Mouse (Mus musculus) embryonic facial prominence, embryonic 15.5 days (tissue): ENCODE results near the gene B4galnt2. TPM values are rescaled to one million over a fixed set of nuclear protein-coding genes. Genes with fewer than 3 reads are reported as not detected.
A peak's percentile ranks its signal among the peaks of the same experiment; 100 is the strongest.

Experiments
- ATAC-seq: fragments of 200-750 bp; cut with Nextera tagmentation; 2 replicates; pipeline ENCODE4 v1.8.0; 2017; ENCODE audit warnings: low read depth, moderate TSS enrichment; ENCODE audit not compliant: insufficient number of reproducible peaks, low FRiP score, low TSS enrichment
- H3K27ac ChIP-seq: fragments of 300-500 bp; sonication (generic); replicated peaks from 2 replicates; pipeline ENCODE4 v1.5.1; 2015; ENCODE audit warnings: mild to moderate bottlenecking, inconsistent platforms
- H3K27me3 ChIP-seq: fragments of 300-500 bp; sonication (generic); 2 replicates; pipeline ENCODE4 v1.6.1; 2015; ENCODE audit warnings: inconsistent platforms
- H3K36me3 ChIP-seq: fragments of 300-500 bp; sonication (generic); 2 replicates; pipeline ENCODE4 v1.6.1; 2015; ENCODE audit warnings: mild to moderate bottlenecking, inconsistent platforms
- H3K4me1 ChIP-seq: fragments of 300-500 bp; sonication (generic); 2 replicates; pipeline ENCODE4 v1.6.1; 2015; ENCODE audit warnings: inconsistent platforms
- H3K4me2 ChIP-seq: fragments of 300-500 bp; sonication (generic); replicated peaks from 2 replicates; pipeline ENCODE4 v1.6.1; 2015; ENCODE audit warnings: mild to moderate bottlenecking, inconsistent platforms
- H3K4me3 ChIP-seq: fragments of 300-500 bp; sonication (generic); replicated peaks from 2 replicates; pipeline ENCODE4 v1.5.1; 2015; ENCODE audit warnings: mild to moderate bottlenecking, inconsistent platforms
- H3K9ac ChIP-seq: fragments of 300-500 bp; sonication (generic); 2 replicates; pipeline ENCODE4 v1.6.1; 2015; ENCODE audit warnings: inconsistent platforms
- H3K9me3 ChIP-seq: fragments of 300-500 bp; sonication (generic); replicated peaks from 2 replicates; pipeline ENCODE4 v1.6.1; 2016; ENCODE audit warnings: inconsistent platforms
- WGBS: fragments of 180-500 bp; shearing (Covaris S2); methylation state at CpG from one replicate; pipeline ENCODE4 v1.1.7; 2015; 5-methylcytosine and 5-hydroxymethylcytosine counted together
- polyA plus RNA-seq: library from polyadenylated mRNA; unstranded; fragments of >200 nt; fragmentation: Nextera tagmentation; extraction: Ambion mirVana; gene quantifications from 2 replicates; pipeline ENCODE4 v1.2.1, GENCODE M21; 2015

Gene B4galnt2
- polyA plus RNA-seq, 1 experiment from 2014 or later, result 0.09 TPM

DNA sequence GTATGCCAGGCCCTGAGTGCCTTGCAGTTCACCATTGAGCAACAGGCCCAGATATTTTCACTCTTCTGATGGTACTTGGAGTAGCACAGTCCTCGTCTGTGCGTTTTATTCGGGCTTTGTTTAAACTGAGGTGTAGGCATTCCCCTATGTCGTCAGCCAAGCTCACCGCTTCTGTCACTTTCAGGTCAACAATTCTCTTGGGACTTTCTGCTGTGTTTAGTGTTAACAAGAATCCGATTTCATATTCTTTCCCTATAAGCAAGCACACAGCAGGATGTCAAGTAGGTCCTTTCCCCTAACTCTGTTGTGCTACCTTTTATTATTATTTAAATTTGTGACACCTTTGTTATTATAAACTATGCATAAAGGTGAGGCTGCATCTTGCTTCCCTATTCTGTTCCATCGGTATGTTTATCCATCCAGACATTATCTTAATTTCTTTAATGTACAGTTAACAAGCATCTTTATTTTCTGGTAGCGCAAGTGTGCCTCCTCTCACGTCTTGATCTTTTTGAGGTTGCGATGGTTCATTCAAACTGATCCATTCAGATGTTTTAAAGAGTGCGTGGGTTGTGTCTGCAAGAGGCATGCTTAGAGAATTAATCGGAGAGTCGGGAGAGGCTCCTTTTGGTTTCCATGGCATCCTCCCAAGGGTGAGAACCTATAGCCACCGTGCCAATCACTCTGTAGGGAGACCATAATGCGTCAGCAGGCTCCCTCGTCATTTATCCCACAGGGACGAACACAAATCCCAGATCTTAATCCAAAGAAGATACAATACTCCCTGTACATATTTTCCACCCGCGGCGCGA is 56.8 kb downstream of the B4galnt2 start:
- H3K4me3 ChIP-seq, result peak overlapping the region; percentile 63
- H3K4me1 ChIP-seq, result peaks cover 8% of the 10 kb centered on the region
- H3K27ac ChIP-seq, result peak overlapping the region; percentile 97
- H3K36me3 ChIP-seq, result no peaks in the 10 kb centered on the region
- no peaks in the 10 kb centered on the region for H3K27me3 ChIP-seq
- WGBS, result 19% methylated on average over 21 of the region's 21 CpGs
- H3K9ac ChIP-seq, result peak overlapping the region; percentile 66
- peak overlapping the region; percentile 84 for H3K4me2 ChIP-seq
- peak; percentile 16; the same call in 1 of the 2 replicates for ATAC-seq
- H3K9me3 ChIP-seq, result no peaks in the 10 kb centered on the region

DNA sequence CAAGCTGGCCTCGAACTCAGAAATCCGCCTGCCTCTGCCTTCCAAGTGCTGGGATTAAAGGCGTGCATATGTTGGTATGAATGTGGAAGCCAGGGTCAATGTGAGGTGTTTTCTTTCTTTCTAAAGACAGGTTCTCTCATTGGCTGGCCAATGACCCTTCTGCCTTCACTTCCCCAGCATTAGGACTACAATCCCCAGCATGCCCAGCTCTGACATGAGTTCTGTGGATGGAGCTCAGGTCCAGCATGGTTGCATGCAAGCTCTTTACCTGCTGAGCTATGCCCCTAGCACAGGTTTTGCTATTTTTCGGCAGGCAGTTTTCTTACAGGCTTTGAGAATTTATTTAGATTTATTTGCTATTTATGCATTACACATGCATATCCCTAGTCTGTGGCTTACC is 57.4 kb downstream of the B4galnt2 start:
- Histone ChIP-seq H3K27me3 (0 out of 2 replicates have a peak, but pooled peaks cover 4% of the 10 kb centered on the region), H3K9ac (no peak overlapping the region), H3K36me3 (no peaks in the 10 kb centered on the region), H3K9me3 (no peaks in the 10 kb centered on the region), H3K4me1 (peaks cover 8% of the 10 kb centered on the region), H3K4me2 (no peak overlapping the region), H3K27ac (no peak overlapping the region), H3K4me3 (no peak overlapping the region)
- 79% methylated on average over 4 of the region's 4 CpGs for WGBS
- no peak for ATAC-seq

DNA sequence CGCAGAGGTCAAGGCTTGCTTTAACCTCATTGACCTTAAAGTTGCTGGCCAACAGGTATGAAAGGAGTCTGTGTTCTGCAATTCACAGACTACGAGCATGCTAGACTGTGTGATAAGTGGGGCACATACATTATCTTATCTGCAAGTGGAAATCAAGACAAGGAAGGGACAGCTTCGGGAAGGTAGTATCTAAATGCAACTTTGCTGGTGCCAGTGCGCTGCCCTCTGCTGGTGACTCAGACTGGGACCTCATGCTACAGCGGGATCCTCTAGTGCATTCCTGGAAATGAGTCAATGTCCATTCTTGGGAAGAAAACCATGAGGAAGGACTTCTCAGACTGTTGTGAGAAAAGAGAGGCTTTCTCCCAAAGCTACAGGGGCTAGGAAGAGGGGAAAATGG is 61.0 kb downstream of the B4galnt2 start:
- H3K4me3 ChIP-seq, result no peak overlapping the region
- H3K27me3 ChIP-seq, result 0 out of 2 replicates have a peak, but pooled peaks cover 4% of the 10 kb centered on the region
- ATAC-seq, result no peak
- H3K27ac ChIP-seq, result no peak overlapping the region
- WGBS, result 55% methylated on average over 5 of the region's 5 CpGs
- H3K4me2 ChIP-seq, result no peak overlapping the region
- H3K4me1 ChIP-seq, result no peaks in the 10 kb centered on the region
- H3K9me3 ChIP-seq, result no peaks in the 10 kb centered on the region
- H3K36me3 ChIP-seq, result no peaks in the 10 kb centered on the region
- no peak overlapping the region for H3K9ac ChIP-seq

DNA sequence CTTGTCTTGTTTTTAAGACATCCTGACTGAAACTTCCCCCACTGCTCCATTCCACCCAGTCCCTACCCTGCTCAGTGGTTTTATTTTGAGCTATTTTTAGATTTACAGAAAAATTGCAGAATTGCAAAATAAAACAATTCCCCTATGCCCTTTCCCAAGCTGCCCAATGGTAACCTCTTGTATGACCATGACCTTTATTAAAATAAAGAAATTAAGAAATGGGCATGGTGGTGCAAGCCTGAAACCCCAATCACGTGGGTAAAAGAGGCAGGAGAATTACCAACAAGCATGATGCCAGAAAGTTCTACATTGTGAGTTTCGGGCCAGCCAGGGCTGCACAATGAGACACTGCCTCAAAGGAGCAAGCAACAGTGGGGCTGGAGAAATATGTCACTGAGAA is 63.8 kb downstream of the B4galnt2 start:
- no peak overlapping the region for H3K4me2 ChIP-seq
- H3K9ac ChIP-seq, result no peak overlapping the region
- 74% methylated on average over 2 of the region's 2 CpGs for WGBS
- H3K4me1 ChIP-seq, result no peaks in the 10 kb centered on the region
- no peaks in the 10 kb centered on the region for H3K9me3 ChIP-seq
- no peak overlapping the region for H3K27ac ChIP-seq
- H3K4me3 ChIP-seq, result no peak overlapping the region
- H3K36me3 ChIP-seq, result no peaks in the 10 kb centered on the region
- no peak for ATAC-seq
- H3K27me3 ChIP-seq, result 0 out of 2 replicates have a peak, but pooled peaks cover 4% of the 10 kb centered on the region

DNA sequence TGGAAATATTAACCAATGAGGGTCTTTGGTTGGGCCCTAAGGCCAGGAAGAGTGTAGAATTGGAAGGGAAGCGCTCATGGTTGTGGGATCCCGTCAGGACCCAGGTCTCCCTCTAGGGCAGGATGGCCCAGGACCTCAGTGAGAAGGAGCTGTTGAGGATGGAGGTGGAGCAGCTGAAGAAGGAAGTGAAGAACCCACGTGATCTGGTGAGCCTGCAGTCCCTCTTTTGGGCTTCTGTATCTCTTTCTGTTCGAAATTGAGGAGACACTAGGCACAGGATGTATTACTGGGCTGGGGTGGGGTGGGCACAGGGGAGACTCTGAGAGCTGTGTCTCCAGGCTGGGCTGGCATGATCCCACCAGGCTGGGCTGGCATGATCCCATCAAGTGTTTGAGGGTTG is 69.8 kb downstream of the B4galnt2 start:
- Histone ChIP-seq H3K9me3 (no peaks in the 10 kb centered on the region), H3K36me3 (no peaks in the 10 kb centered on the region), H3K4me2 (no peak overlapping the region), H3K27me3 (peaks cover 16% of the 10 kb centered on the region; the same call in 1 of the 2 replicates), H3K4me3 (no peak overlapping the region), H3K27ac (no peak overlapping the region), H3K4me1 (peaks cover 13% of the 10 kb centered on the region), H3K9ac (no peak overlapping the region)
- no peak for ATAC-seq
- WGBS, result 59% methylated on average over 4 of the region's 4 CpGs

DNA sequence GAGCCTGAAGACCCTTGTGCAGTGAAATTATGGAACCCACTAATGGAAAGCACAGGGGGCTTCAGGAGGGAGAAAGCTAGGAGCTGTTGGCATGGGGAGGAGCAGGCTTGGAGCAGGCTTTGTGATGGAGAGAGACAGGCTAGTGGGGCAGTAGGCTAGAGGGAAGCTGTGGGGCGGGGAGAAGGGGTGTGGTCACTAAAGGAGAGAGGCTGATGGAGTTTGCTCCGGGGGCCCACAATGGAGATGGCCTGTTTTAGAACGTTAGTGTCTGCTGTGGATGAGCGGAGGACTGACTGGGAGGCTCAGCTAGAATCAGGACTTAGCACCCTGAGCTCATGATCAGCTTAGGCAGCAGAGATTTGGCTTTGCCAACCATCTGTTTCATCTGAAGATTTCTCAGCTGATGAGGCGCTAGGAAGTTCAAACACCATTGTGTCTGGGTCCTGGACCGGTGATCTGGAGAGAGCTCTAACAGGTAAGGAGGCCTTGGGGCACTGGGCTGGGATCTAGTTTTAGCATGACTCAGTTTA is 71.2 kb downstream of the B4galnt2 start:
- H3K4me1 ChIP-seq, result peaks cover 13% of the 10 kb centered on the region
- H3K27ac ChIP-seq, result no peak overlapping the region
- peaks cover 16% of the 10 kb centered on the region; the same call in 1 of the 2 replicates for H3K27me3 ChIP-seq
- H3K9ac ChIP-seq, result no peak overlapping the region
- no peak for ATAC-seq
- no peaks in the 10 kb centered on the region for H3K9me3 ChIP-seq
- 0 out of 2 replicates have a peak overlapping the region, but pooled peaks have one; percentile 1 for H3K4me3 ChIP-seq
- 61% methylated on average over 6 of the region's 6 CpGs for WGBS
- H3K4me2 ChIP-seq, result no peak overlapping the region
- H3K36me3 ChIP-seq, result no peaks in the 10 kb centered on the region

DNA sequence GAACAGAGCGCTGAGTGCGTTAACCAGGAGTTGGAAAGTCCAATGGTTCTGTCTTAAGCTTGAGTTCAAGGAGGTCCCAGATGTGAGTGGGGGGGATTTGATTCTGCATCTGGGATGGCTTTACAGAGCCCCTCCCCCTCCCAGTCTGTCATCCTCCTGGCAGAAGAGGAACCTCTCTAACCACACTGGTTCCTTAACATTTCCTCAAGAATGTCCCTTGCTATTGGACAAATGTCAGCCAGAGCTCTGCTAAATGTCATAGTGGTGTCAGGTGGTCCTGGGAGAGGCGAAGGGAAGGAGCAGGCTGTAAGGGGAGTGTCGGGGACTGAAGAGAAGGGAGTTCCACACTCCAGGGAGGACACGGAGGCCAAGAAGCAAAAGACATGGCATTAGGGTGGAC is 71.7 kb downstream of the B4galnt2 start:
- ATAC-seq, result no peak
- Histone ChIP-seq H3K9ac (no peak overlapping the region), H3K27ac (0 out of 2 replicates have a peak overlapping the region, but pooled peaks have one; percentile 22), H3K4me1 (peaks cover 13% of the 10 kb centered on the region), H3K36me3 (no peaks in the 10 kb centered on the region), H3K4me2 (no peak overlapping the region), H3K27me3 (peaks cover 16% of the 10 kb centered on the region; the same call in 1 of the 2 replicates), H3K9me3 (no peaks in the 10 kb centered on the region), H3K4me3 (no peak overlapping the region)
- 64% methylated on average over 5 of the region's 5 CpGs for WGBS

DNA sequence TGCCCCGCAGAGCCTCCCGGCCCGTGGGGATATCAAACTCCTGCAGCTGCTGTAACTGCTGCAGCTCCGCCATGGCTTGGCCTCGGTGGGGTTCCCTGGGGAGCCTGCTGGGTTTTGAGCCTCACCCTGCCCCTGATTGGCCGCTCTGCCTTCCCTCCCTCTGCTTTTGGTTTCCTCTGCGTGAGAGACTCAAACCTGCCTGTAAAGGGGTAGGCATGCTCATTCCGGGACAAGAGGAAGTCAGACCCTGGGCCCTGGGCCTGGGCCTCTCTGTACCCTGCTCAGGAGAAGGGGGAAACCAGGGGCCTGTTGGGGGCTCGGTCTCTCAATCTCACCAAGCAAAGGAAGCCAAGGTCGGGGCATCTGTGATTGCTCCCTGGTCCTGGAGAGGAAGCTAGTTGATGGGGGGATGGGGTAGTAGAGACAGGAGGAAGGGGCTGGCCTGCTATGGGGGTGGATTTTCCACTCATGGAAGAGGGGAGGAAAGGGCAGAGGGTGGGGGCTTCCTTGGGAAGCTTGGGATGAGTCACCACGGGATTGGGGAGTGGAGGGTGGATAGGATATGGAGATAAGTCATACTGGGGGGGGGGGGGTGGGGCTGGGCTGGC is 72.5 kb downstream of the B4galnt2 start, which contains the start of gene Abi3:
Gene Abi3 (minus strand): TSS at position 403 of the 608 bp plus-strand sequence.
- H3K4me1 ChIP-seq, result peaks cover 21% of the 10 kb centered on the region
- peaks cover 16% of the 10 kb centered on the region for H3K27me3 ChIP-seq
- H3K27ac ChIP-seq, result peak within 1 kb of the TSS; percentile 39
- 11% methylated on average over 11 of the region's 11 CpGs for WGBS
- H3K4me3 ChIP-seq, result peak within 1 kb of the TSS; percentile 19
- no peak within 1 kb of the TSS for H3K9ac ChIP-seq
- peak; percentile 44; the same call in 1 of the 2 replicates for ATAC-seq
- H3K36me3 ChIP-seq, result no peaks in the 10 kb centered on the region
- no peaks in the 10 kb centered on the region for H3K9me3 ChIP-seq
- H3K4me2 ChIP-seq, result peak within 1 kb of the TSS; percentile 11; the same call in 1 of the 2 replicates

DNA sequence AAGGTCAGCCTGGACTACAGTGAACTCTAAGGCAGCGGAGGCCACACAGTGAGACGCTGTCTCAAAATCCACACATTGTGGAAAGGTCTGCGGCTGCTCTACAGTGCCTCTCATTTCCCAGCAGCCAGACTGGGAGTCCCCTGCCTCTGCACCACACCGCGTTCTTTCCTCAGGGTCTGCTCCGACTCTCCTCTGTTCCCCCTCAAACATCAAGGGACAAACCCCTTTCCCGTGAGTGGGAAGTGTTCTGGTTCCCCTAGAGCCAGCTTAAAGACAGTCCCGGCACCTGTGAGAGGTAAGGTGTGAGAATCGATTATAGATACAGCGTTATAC is 73.2 kb downstream of the B4galnt2 start:
- H3K27me3 ChIP-seq, result peaks cover 23% of the 10 kb centered on the region
- peak overlapping the region; percentile 11; the same call in 1 of the 2 replicates for H3K4me2 ChIP-seq
- H3K9ac ChIP-seq, result no peak overlapping the region
- H3K36me3 ChIP-seq, result no peaks in the 10 kb centered on the region
- peaks cover 28% of the 10 kb centered on the region for H3K4me1 ChIP-seq
- H3K27ac ChIP-seq, result no peak overlapping the region; the same call in 1 of the 2 replicates
- 59% methylated on average over 10 of the region's 10 CpGs for WGBS
- H3K9me3 ChIP-seq, result no peaks in the 10 kb centered on the region
- peak overlapping the region; percentile 19 for H3K4me3 ChIP-seq
- ATAC-seq, result no peak

DNA sequence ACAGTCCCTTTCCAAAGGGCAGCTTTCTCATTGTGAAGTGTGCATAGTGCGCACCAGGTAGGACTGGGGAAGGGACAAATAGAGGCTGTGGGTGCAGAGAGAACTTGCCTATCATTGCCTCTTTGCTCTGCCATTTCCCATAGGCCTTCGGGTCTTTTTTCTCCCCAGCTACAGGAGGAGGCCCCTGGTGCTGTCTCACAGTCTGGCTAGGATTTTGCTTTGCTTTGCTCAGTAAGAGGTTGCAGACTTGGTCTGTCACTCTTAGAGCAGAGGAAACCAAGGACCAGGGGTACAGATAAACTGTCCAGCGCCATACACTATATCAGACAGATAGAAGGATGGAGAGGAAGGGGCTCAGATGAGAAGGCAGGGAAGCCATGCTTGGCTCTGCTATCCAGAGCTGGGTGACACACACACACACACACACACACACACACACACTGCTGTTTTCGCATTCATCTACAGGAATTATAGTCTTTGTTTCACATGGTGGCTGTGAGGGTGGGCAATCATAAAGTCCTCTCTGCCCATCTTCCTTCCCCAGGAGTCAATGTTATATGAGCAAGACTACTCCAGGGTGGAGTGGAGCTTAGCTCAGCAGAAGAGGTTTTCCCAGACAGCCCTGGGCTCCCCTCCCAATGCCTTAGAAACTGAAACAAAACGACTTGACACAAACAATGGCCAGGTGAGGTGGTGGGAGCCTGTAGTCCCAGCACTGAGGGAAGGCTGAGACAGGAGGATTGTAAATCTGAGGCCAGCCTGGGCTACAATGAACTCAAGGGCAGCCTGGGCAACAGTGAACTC is 73.8 kb downstream of the B4galnt2 start:
- H3K4me2 ChIP-seq, result peak overlapping the region; percentile 11; the same call in 1 of the 2 replicates
- 77% methylated on average over 5 of the region's 5 CpGs for WGBS
- peak overlapping the region; percentile 19 for H3K4me3 ChIP-seq
- no peaks in the 10 kb centered on the region for H3K9me3 ChIP-seq
- no peak for ATAC-seq
- H3K27ac ChIP-seq, result no peak overlapping the region
- H3K4me1 ChIP-seq, result peaks cover 34% of the 10 kb centered on the region
- peaks cover 29% of the 10 kb centered on the region for H3K27me3 ChIP-seq
- no peaks in the 10 kb centered on the region for H3K36me3 ChIP-seq
- no peak overlapping the region for H3K9ac ChIP-seq
